In genomic region chrX:11665077-11665974, GRCm38 (mm10) we compare ENCODE assay signal across 8 mouse cellular contexts.
DNase-seq lines count a peak whose midpoint lies in the region; ATAC-seq lines count a peak whose summit lies in the region.

No protein-coding gene starts in this region.

- ATAC-seq in embryonic facial prominence, embryonic 15.5 days (ENCODE audit: insufficient number of reproducible peaks, low FRiP score, low TSS enrichment, low read depth), result no peak
- ATAC-seq in hindbrain, embryonic 15.5 days (ENCODE audit: low FRiP score, low read depth), result 0 out of 2 replicates have a peak, but pooled peaks have one; percentile 36
- no peak for ATAC-seq in liver, embryonic 12.5 days
- ATAC-seq in neural tube, embryonic 13.5 days (ENCODE audit: low read depth), result peak; percentile 17; the same call in 1 of the 2 replicates

- H3K4me1 ChIP-seq in embryonic facial prominence, embryonic 15.5 days, result 0 out of 2 replicates have a peak, but pooled peaks cover 5% of the 10 kb centered on the region
- peaks cover 13% of the 10 kb centered on the region; the same call in 1 of the 2 replicates for H3K4me1 ChIP-seq in hindbrain, embryonic 15.5 days (replicated peaks)
- peaks cover 32% of the 10 kb centered on the region for H3K4me1 ChIP-seq in liver, embryonic 12.5 days
- H3K4me1 ChIP-seq in neural tube, embryonic 13.5 days (replicated peaks), result peaks cover 25% of the 10 kb centered on the region

- H3K9me3 ChIP-seq in embryonic facial prominence, embryonic 15.5 days (replicated peaks), result no peaks in the 10 kb centered on the region
- no peaks in the 10 kb centered on the region for H3K9me3 ChIP-seq in hindbrain, embryonic 15.5 days
- no peaks in the 10 kb centered on the region for H3K9me3 ChIP-seq in liver, embryonic 12.5 days (replicated peaks)
- H3K9me3 ChIP-seq in neural tube, embryonic 13.5 days, result no peaks in the 10 kb centered on the region

- peak overlapping the region; percentile 42 for H3K4me3 ChIP-seq in embryonic facial prominence, embryonic 15.5 days (replicated peaks)
- peak overlapping the region; percentile 43 for H3K4me3 ChIP-seq in hindbrain, embryonic 15.5 days
- H3K4me3 ChIP-seq in liver, embryonic 12.5 days, result peak overlapping the region; percentile 64
- H3K4me3 ChIP-seq in neural tube, embryonic 13.5 days, result peak overlapping the region; percentile 39

- H3K27ac ChIP-seq in embryonic facial prominence, embryonic 15.5 days (replicated peaks), result peak overlapping the region; percentile 82
- peak overlapping the region; percentile 80 for H3K27ac ChIP-seq in hindbrain, embryonic 15.5 days (replicated peaks)
- peak overlapping the region; percentile 77 for H3K27ac ChIP-seq in liver, embryonic 12.5 days
- peak overlapping the region; percentile 89 for H3K27ac ChIP-seq in neural tube, embryonic 13.5 days (replicated peaks)

- no peaks in the 10 kb centered on the region for H3K36me3 ChIP-seq in embryonic facial prominence, embryonic 15.5 days
- no peaks in the 10 kb centered on the region for H3K36me3 ChIP-seq in hindbrain, embryonic 15.5 days
- H3K36me3 ChIP-seq in liver, embryonic 12.5 days, result no peaks in the 10 kb centered on the region
- no peaks in the 10 kb centered on the region for H3K36me3 ChIP-seq in neural tube, embryonic 13.5 days

- H3K4me2 ChIP-seq in embryonic facial prominence, embryonic 15.5 days (replicated peaks), result peak overlapping the region; percentile 61
- peak overlapping the region; percentile 81 for H3K4me2 ChIP-seq in hindbrain, embryonic 15.5 days
- peak overlapping the region; percentile 86 for H3K4me2 ChIP-seq in liver, embryonic 12.5 days
- peak overlapping the region; percentile 65 for H3K4me2 ChIP-seq in neural tube, embryonic 13.5 days

- peak overlapping the region; percentile 33; the same call in 1 of the 2 replicates for H3K9ac ChIP-seq in embryonic facial prominence, embryonic 15.5 days
- H3K9ac ChIP-seq in hindbrain, embryonic 15.5 days, result peak overlapping the region; percentile 55
- peak overlapping the region; percentile 81 for H3K9ac ChIP-seq in liver, embryonic 12.5 days
- H3K9ac ChIP-seq in neural tube, embryonic 13.5 days, result peak overlapping the region; percentile 79

- peak; percentile 9 for DNase-seq in urinary bladder, postnatal 14 days (ENCODE audit: low spot score)
- no peak for DNase-seq in urinary bladder, postnatal 25 days (ENCODE audit: low spot score)
- DNase-seq in gastrocnemius, postnatal 10 days, result no peak
- DNase-seq in T-cell, adult 2 months (ENCODE audit: low spot score), result no peak

- peaks cover 18% of the 10 kb centered on the region for H3K27me3 ChIP-seq in embryonic facial prominence, embryonic 15.5 days
- peaks cover 12% of the 10 kb centered on the region; the same call in 1 of the 2 replicates for H3K27me3 ChIP-seq in hindbrain, embryonic 15.5 days
- peaks cover 50% of the 10 kb centered on the region for H3K27me3 ChIP-seq in liver, embryonic 12.5 days (replicated peaks)
- peaks cover 36% of the 10 kb centered on the region for H3K27me3 ChIP-seq in neural tube, embryonic 13.5 days

- WGBS in embryonic facial prominence, embryonic 15.5 days, result 18% methylated on average over 30 of the region's 30 CpGs
- 20% methylated on average over 30 of the region's 30 CpGs for WGBS in hindbrain, embryonic 15.5 days
- WGBS in liver, embryonic 12.5 days (ENCODE audit: insufficient replicate concordance), result 9% methylated on average over 27 of the region's 30 CpGs
- 14% methylated on average over 30 of the region's 30 CpGs for WGBS in neural tube, embryonic 13.5 days

Comparison
In these comparisons a context has a peak if more than half of its experiments do, and no peak if none do; other contexts are left out.
1. ATAC-seq: peak in hindbrain, embryonic 15.5 days (single experiment) and neural tube, embryonic 13.5 days (single experiment); none in embryonic facial prominence, embryonic 15.5 days (single experiment) and liver, embryonic 12.5 days (single experiment).
2. Peak in every context shown above with its lines, with median percentiles within 50 percentile points of each other: H3K27ac ChIP-seq, H3K4me2 ChIP-seq, H3K4me3 ChIP-seq and H3K9ac ChIP-seq.